Mouse (Mus musculus) C2C12 (cell line): ENCODE measurements around the gene Mllt3. TPM values are rescaled to one million over a fixed set of nuclear protein-coding genes. Genes with fewer than 3 reads are reported as not detected.

Experiments
- H3K27me3 ChIP-seq: one replicate; pipeline ENCODE4 v1.6.1; 2011; ENCODE audit not compliant: control insufficient read depth, insufficient read depth, insufficient read length
- H3K36me3 ChIP-seq: one replicate; pipeline ENCODE4 v1.6.1; 2011; ENCODE audit not compliant: control insufficient read depth, insufficient read depth
- H3K4me3 ChIP-seq: one replicate; pipeline ENCODE4 v1.5.1; 2011; ENCODE audit warnings: mild to moderate bottlenecking, control low read depth; ENCODE audit not compliant: poor library complexity, insufficient read depth, severe bottlenecking
- H3K79me2 ChIP-seq: one replicate; pipeline ENCODE4 v1.6.1; 2011; ENCODE audit not compliant: control insufficient read depth, insufficient read depth
- H3K79me3 ChIP-seq: one replicate; pipeline ENCODE4 v1.6.1; 2011; ENCODE audit warnings: low read depth, control low read depth
- H3ac ChIP-seq: one replicate; pipeline ENCODE3; 2011; ENCODE audit warnings: low read depth; ENCODE audit not compliant: control insufficient read depth, insufficient read length
- CEBPB ChIP-seq: IDR thresholded peaks from one replicate; pipeline ENCODE4 v1.6.1; 2011; ENCODE audit warnings: low read depth, mild to moderate bottlenecking, control low read depth, moderate library complexity
- CTCF ChIP-seq: IDR thresholded peaks from one replicate; pipeline ENCODE4 v1.5.1; 2011; ENCODE audit not compliant: control insufficient read depth, insufficient read depth, insufficient read length
- FOSL1 ChIP-seq: IDR thresholded peaks from one replicate; pipeline ENCODE4 v1.8.0; 2011; ENCODE audit warnings: mild to moderate bottlenecking, low read length; ENCODE audit not compliant: poor library complexity, insufficient read depth, severe bottlenecking
- MAX ChIP-seq: IDR thresholded peaks from one replicate; pipeline ENCODE4 v1.6.1; 2011; ENCODE audit warnings: mild to moderate bottlenecking, control low read depth
- MYOD1 ChIP-seq: IDR thresholded peaks from one replicate; pipeline ENCODE4 v1.6.1; 2011; ENCODE audit warnings: low read depth; ENCODE audit not compliant: control insufficient read depth, insufficient read length
- MYOG ChIP-seq: IDR thresholded peaks from one replicate; pipeline ENCODE4 v1.6.1; 2011; ENCODE audit not compliant: control insufficient read depth, insufficient read length; ENCODE audit errors: extremely low read depth
- USF1 ChIP-seq: IDR thresholded peaks from one replicate; pipeline ENCODE4 v1.6.1; 2011; ENCODE audit warnings: low read depth, mild to moderate bottlenecking, control low read depth, moderate library complexity
- polyA plus RNA-seq: library from polyadenylated mRNA; unstranded; fragments of >200 nt; fragmentation: generic; extraction: Trizol; gene quantifications from one replicate; pipeline ENCODE4 v1.2.1, GENCODE M21; 2012; ENCODE audit warnings: missing spikeins

Gene Mllt3
- polyA plus RNA-seq, 1 experiment = 8.1 TPM

DNA sequence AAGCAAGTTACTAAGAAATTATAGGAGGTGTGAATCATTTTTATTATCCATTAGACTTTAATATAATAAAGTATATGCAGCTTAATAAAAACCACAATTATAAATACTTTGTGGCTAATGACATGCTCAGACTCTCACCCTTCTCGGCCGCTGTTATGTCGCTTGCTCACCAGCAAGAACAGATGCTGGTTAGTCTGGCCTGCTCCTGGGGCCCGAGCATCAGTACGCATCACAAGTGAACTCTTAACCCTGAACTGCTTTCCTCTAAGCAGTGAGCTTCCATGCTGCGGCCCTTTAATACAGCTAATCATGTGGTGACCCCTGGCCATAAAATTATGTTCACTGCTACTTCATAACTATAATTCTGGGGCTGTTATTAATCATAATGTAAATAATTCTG is 198.0 kb downstream of the Mllt3 start:
- Histone ChIP-seq H3ac (no peak overlapping the region), H3K36me3 (no peaks in the 10 kb centered on the region), H3K79me3 (peaks cover 5% of the 10 kb centered on the region), H3K4me3 (no peak overlapping the region), H3K79me2 (no peaks in the 10 kb centered on the region), H3K27me3 (no peaks in the 10 kb centered on the region)
- no peak for TF ChIP-seq CEBPB
- TF ChIP-seq USF1 = no peak
- no peak for TF ChIP-seq MYOD1
- TF ChIP-seq FOSL1 = no peak
- TF ChIP-seq MYOG = no peak
- TF ChIP-seq CTCF = no peak

DNA sequence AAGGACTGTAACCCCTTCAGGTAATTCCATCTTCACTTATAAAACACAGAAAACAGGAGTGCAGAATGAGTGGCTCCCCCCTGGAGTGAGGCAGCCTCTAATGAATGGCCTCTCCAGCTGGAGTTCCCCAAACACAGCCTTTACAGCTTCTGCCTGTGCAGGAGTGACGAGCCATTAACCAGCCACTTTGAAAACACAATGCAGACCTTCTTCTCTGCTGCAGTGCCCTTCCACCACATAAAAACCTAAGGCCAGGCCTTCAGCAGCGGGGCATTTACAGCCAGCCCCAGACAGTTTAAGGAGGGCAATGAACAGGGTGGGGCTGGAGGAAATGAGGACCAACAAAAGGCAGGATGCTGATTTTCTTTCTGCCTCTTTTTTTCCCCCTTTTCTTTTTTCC is 198.9 kb downstream of the Mllt3 start:
- Histone ChIP-seq H3K27me3 (no peaks in the 10 kb centered on the region), H3K36me3 (no peaks in the 10 kb centered on the region), H3K79me3 (peaks cover 5% of the 10 kb centered on the region), H3ac (no peak overlapping the region), H3K79me2 (no peaks in the 10 kb centered on the region), H3K4me3 (no peak overlapping the region)
- TF ChIP-seq CEBPB (no peak), CTCF (no peak), MYOD1 (no peak), MYOG (no peak), USF1 (no peak), FOSL1 (no peak), MAX (no peak)

DNA sequence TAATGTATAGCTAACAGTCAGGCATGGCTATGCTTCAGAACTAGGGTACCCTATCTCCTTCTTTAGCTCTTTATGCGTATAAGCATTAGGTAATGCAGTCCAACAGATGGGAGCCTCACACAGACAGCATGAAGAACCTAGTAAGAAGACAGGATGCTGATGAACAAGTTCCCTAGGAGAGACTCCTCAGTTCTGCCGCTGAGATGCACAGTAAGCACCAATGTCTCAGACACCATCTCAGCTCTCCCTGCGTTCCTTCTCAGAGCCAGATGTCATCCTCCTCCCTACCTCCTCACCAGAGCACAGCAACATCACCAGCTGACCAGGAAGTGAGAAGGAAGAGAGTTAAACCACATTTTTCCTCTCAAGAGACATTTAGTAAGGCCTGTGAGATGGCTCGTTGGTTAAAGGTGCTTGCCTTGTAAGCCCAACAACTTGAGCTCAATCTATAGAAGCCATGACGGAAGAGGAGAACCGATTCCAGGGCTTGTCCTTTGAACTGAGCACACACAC is 202.3 kb downstream of the Mllt3 start:
- H3K79me2 ChIP-seq = no peaks in the 10 kb centered on the region
- H3K27me3 ChIP-seq = no peaks in the 10 kb centered on the region
- no peak overlapping the region for H3K4me3 ChIP-seq
- no peak overlapping the region for H3ac ChIP-seq
- H3K79me3 ChIP-seq = peaks cover 1% of the 10 kb centered on the region
- H3K36me3 ChIP-seq = no peaks in the 10 kb centered on the region
- TF ChIP-seq CEBPB (no peak), MYOG (no peak), USF1 (no peak)

DNA sequence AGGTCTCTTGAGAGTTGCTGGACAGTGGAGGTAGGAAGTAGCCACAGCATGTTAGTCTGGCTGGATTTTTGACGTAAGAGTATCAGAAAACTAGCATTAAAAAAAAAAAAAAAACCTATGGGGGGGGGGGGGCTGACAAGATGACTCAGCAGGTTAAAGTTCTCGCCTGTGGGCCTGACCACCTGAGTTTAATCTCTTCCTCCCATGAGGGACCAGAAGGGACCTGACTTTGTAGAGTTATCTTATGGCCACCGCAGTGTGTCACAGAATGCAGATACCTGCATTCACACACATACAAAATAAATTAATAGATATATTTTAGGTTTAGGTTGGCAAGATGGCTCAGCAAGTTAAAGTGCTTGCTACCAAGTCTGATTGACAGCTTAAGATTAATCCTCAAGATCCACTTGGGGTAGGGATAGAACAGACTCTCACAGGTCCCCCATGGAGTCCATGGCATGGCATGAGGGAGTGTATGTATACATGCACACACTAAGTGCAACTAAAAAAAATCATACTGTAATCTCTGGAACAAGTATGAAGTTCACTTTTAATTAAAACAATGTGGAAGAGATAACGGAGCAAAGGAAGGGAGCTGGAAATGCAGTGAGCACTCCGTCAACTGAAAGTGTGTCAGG is 203.6 kb downstream of the Mllt3 start:
- no peaks in the 10 kb centered on the region for H3K27me3 ChIP-seq
- H3ac ChIP-seq = no peak overlapping the region
- no peak overlapping the region for H3K4me3 ChIP-seq
- H3K79me3 ChIP-seq = no peaks in the 10 kb centered on the region
- H3K36me3 ChIP-seq = no peaks in the 10 kb centered on the region
- TF ChIP-seq MYOG (no peak), FOSL1 (no peak), CEBPB (no peak), MAX (no peak), USF1 (no peak), MYOD1 (no peak), CTCF (no peak)
- H3K79me2 ChIP-seq = no peaks in the 10 kb centered on the region

DNA sequence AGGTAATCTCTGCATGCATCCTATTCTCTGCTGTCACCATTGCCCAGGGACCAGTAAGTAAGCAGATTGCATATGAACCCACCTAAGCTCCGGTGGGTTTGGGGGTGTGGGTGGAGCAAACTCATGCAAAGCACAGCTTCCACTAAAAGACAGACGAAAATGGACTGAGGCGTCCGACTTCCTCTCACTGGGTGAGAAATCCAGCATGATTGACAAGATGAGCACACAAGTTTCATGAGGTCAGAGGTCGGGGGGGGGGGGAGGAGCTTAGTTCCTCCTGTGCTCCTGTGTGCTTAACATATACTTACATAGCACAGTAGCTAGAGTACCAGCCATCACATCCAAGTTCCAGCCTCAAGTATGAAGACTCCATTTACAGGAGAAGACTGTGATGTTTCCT is 206.8 kb downstream of the Mllt3 start:
- no peak for TF ChIP-seq USF1
- TF ChIP-seq CTCF = no peak
- no peak for TF ChIP-seq FOSL1
- TF ChIP-seq CEBPB = no peak
- TF ChIP-seq MYOD1 = no peak
- no peak for TF ChIP-seq MAX
- TF ChIP-seq MYOG = no peak
- Histone ChIP-seq H3K79me3 (no peaks in the 10 kb centered on the region), H3K79me2 (no peaks in the 10 kb centered on the region), H3ac (no peak overlapping the region), H3K36me3 (no peaks in the 10 kb centered on the region), H3K4me3 (no peak overlapping the region), H3K27me3 (no peaks in the 10 kb centered on the region)

DNA sequence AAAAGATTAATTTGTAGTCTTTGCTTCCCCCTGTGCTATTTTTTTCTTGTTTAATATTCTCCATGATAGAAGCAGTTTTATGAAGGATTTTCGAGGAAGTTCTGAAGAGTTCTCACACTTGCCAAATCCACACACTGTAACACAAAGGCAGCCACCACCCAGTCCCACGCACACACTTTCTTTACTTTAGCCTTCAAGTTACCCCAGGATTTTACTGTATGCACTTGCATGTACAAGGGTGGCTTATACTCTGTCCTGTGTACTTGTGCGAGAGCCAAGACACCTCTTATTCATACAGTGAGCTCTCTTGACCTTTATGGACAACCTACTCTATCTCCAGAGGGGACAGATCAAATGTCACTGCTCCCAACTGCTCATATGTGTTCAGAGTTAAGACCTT is 209.5 kb downstream of the Mllt3 start:
- Histone ChIP-seq H3K27me3 (no peaks in the 10 kb centered on the region), H3K4me3 (no peak overlapping the region), H3K36me3 (no peaks in the 10 kb centered on the region), H3ac (no peak overlapping the region), H3K79me2 (no peaks in the 10 kb centered on the region), H3K79me3 (no peaks in the 10 kb centered on the region)
- TF ChIP-seq MYOD1 = no peak
- TF ChIP-seq CEBPB = no peak
- no peak for TF ChIP-seq USF1
- TF ChIP-seq MYOG = no peak
- TF ChIP-seq FOSL1 = no peak
- TF ChIP-seq CTCF = no peak
- TF ChIP-seq MAX = no peak
